Mouse (Mus musculus): ENCODE measurements around the gene Cdc20. TPM values are rescaled to one million over a fixed set of nuclear protein-coding genes. Genes with fewer than 3 reads are reported as not detected.

Cdc20 gene
- polyA plus RNA-seq, 1 experiment from 2014 or later = 47.3 TPM

GRCm38 (mm10) chr4:118409142-118409900 lies 27.8 kb downstream of the Cdc20 start, which contains the start of the genes Szt2 and Med8:
Gene Szt2 (minus strand): TSS chr4:118409273.
Gene Med8 (plus strand): TSS chr4:118409337.
- under 1% methylated on average over 53 of the region's 53 CpGs for WGBS
- ATAC-seq (ENCODE audit: low FRiP score, low TSS enrichment) (peak; percentile 94), DNase-seq (peak; percentile 94)
- Histone ChIP-seq H3K4me1 (ENCODE audit: control insufficient read depth, insufficient read depth, low read length) (peaks cover 15% of the 10 kb centered on the region), H3K27ac (replicated peaks; ENCODE audit: low read depth, low read length) (peak within 1 kb of the TSS; percentile 66), H3K4me2 (ENCODE audit: low read length) (peak within 1 kb of the TSS; percentile 90), H3K4me3 (replicated peaks; ENCODE audit: low read depth, low read length) (peak within 1 kb of the TSS; percentile 90), H3K36me3 (ENCODE audit: control insufficient read depth, insufficient read depth, low read length) (peaks cover 41% of the 10 kb centered on the region), H3K27me3 (ENCODE audit: control insufficient read depth, insufficient read depth, low read length) (no peaks in the 10 kb centered on the region), H3K9ac (replicated peaks; ENCODE audit: low read length) (peak within 1 kb of the TSS; percentile 84), H3K9me3 (ENCODE audit: control insufficient read depth, low read length) (no peaks in the 10 kb centered on the region)

- Histone ChIP-seq H3K4me1 (ENCODE audit: control insufficient read depth, insufficient read depth, low read length) (0 out of 2 replicates have a peak, but pooled peaks cover 2% of the 10 kb centered on the region), H3K27ac (replicated peaks; ENCODE audit: low read depth, low read length) (no peak overlapping the region), H3K4me2 (ENCODE audit: low read length) (no peak overlapping the region), H3K27me3 (ENCODE audit: control insufficient read depth, insufficient read depth, low read length) (no peaks in the 10 kb centered on the region), H3K9me3 (ENCODE audit: control insufficient read depth, low read length) (no peaks in the 10 kb centered on the region), H3K4me3 (replicated peaks; ENCODE audit: low read depth, low read length) (no peak overlapping the region), H3K9ac (replicated peaks; ENCODE audit: low read length) (no peak overlapping the region), H3K36me3 (ENCODE audit: control insufficient read depth, insufficient read depth, low read length) (peaks cover 67% of the 10 kb centered on the region)
- ATAC-seq (ENCODE audit: low FRiP score, low TSS enrichment) (no peak), DNase-seq (no peak)
- WGBS = 96% methylated on average over 12 of the region's 12 CpGs
Measured at GRCm38 (mm10) chr4:118402701-118403100, 34.5 kb downstream of the Cdc20 start.

- Histone ChIP-seq H3K9me3 (ENCODE audit: control insufficient read depth, low read length) (no peaks in the 10 kb centered on the region), H3K36me3 (ENCODE audit: control insufficient read depth, insufficient read depth, low read length) (peaks cover 74% of the 10 kb centered on the region), H3K4me3 (replicated peaks; ENCODE audit: low read depth, low read length) (no peak overlapping the region), H3K27me3 (ENCODE audit: control insufficient read depth, insufficient read depth, low read length) (no peaks in the 10 kb centered on the region), H3K9ac (replicated peaks; ENCODE audit: low read length) (no peak overlapping the region), H3K4me2 (ENCODE audit: low read length) (no peak overlapping the region), H3K4me1 (ENCODE audit: control insufficient read depth, insufficient read depth, low read length) (no peaks in the 10 kb centered on the region), H3K27ac (replicated peaks; ENCODE audit: low read depth, low read length) (no peak overlapping the region)
- WGBS = 96% methylated on average over 5 of the region's 5 CpGs
- no peak for ATAC-seq (ENCODE audit: low FRiP score, low TSS enrichment)
- DNase-seq = no peak
Measured at GRCm38 (mm10) chr4:118401918-118402317, 35.2 kb downstream of the Cdc20 start.

- Histone ChIP-seq H3K36me3 (ENCODE audit: control insufficient read depth, insufficient read depth, low read length) (peaks cover 79% of the 10 kb centered on the region), H3K4me1 (ENCODE audit: control insufficient read depth, insufficient read depth, low read length) (no peaks in the 10 kb centered on the region), H3K4me3 (replicated peaks; ENCODE audit: low read depth, low read length) (no peak overlapping the region), H3K4me2 (ENCODE audit: low read length) (no peak overlapping the region), H3K27me3 (ENCODE audit: control insufficient read depth, insufficient read depth, low read length) (no peaks in the 10 kb centered on the region), H3K27ac (replicated peaks; ENCODE audit: low read depth, low read length) (no peak overlapping the region), H3K9ac (replicated peaks; ENCODE audit: low read length) (no peak overlapping the region), H3K9me3 (ENCODE audit: control insufficient read depth, low read length) (no peaks in the 10 kb centered on the region)
- ATAC-seq (ENCODE audit: low FRiP score, low TSS enrichment) (no peak), DNase-seq (no peak)
- WGBS = 95% methylated on average over 3 of the region's 3 CpGs
Measured at GRCm38 (mm10) chr4:118401421-118401820, 35.7 kb downstream of the Cdc20 start.

GRCm38 (mm10) chr4:118398400-118398799 lies 38.8 kb downstream of the Cdc20 start:
- Histone ChIP-seq H3K27ac (replicated peaks; ENCODE audit: low read depth, low read length) (no peak overlapping the region), H3K4me1 (ENCODE audit: control insufficient read depth, insufficient read depth, low read length) (no peaks in the 10 kb centered on the region), H3K36me3 (ENCODE audit: control insufficient read depth, insufficient read depth, low read length) (peaks cover 99% of the 10 kb centered on the region), H3K9me3 (ENCODE audit: control insufficient read depth, low read length) (no peaks in the 10 kb centered on the region), H3K27me3 (ENCODE audit: control insufficient read depth, insufficient read depth, low read length) (no peaks in the 10 kb centered on the region), H3K4me3 (replicated peaks; ENCODE audit: low read depth, low read length) (no peak overlapping the region), H3K4me2 (ENCODE audit: low read length) (no peak overlapping the region), H3K9ac (replicated peaks; ENCODE audit: low read length) (no peak overlapping the region)
- no peak for DNase-seq
- no peak for ATAC-seq (ENCODE audit: low FRiP score, low TSS enrichment)
- WGBS = 96% methylated on average over 6 of the region's 6 CpGs

- no peaks in the 10 kb centered on the region for H3K9me3 ChIP-seq (ENCODE audit: control insufficient read depth, low read length)
- no peak overlapping the region for H3K27ac ChIP-seq (replicated peaks; ENCODE audit: low read depth, low read length)
- no peaks in the 10 kb centered on the region for H3K4me1 ChIP-seq (ENCODE audit: control insufficient read depth, insufficient read depth, low read length)
- H3K27me3 ChIP-seq (ENCODE audit: control insufficient read depth, insufficient read depth, low read length) = no peaks in the 10 kb centered on the region
- H3K4me3 ChIP-seq (replicated peaks; ENCODE audit: low read depth, low read length) = no peak overlapping the region
- H3K36me3 ChIP-seq (ENCODE audit: control insufficient read depth, insufficient read depth, low read length) = peaks cover 99% of the 10 kb centered on the region
- ATAC-seq (ENCODE audit: low FRiP score, low TSS enrichment) (no peak), DNase-seq (no peak)
- no peak overlapping the region for H3K9ac ChIP-seq (replicated peaks; ENCODE audit: low read length)
- whole genome bisulfite sequencing = 88% methylated on average over 3 of the region's 3 CpGs
- no peak overlapping the region for H3K4me2 ChIP-seq (ENCODE audit: low read length)
Measured at GRCm38 (mm10) chr4:118396433-118396832, 40.7 kb downstream of the Cdc20 start.

- Histone ChIP-seq H3K4me1 (ENCODE audit: control insufficient read depth, insufficient read depth, low read length) (no peaks in the 10 kb centered on the region), H3K4me3 (replicated peaks; ENCODE audit: low read depth, low read length) (no peak overlapping the region), H3K27me3 (ENCODE audit: control insufficient read depth, insufficient read depth, low read length) (no peaks in the 10 kb centered on the region), H3K9me3 (ENCODE audit: control insufficient read depth, low read length) (no peaks in the 10 kb centered on the region), H3K36me3 (ENCODE audit: control insufficient read depth, insufficient read depth, low read length) (peaks cover 99% of the 10 kb centered on the region), H3K27ac (replicated peaks; ENCODE audit: low read depth, low read length) (no peak overlapping the region), H3K9ac (replicated peaks; ENCODE audit: low read length) (no peak overlapping the region), H3K4me2 (ENCODE audit: low read length) (no peak overlapping the region)
- 96% methylated on average over 4 of the region's 4 CpGs for WGBS
- DNase-seq (no peak), ATAC-seq (ENCODE audit: low FRiP score, low TSS enrichment) (no peak)
Measured at GRCm38 (mm10) chr4:118395289-118395688, 41.9 kb downstream of the Cdc20 start.

GRCm38 (mm10) chr4:118394505-118394904 lies 42.6 kb downstream of the Cdc20 start:
- WGBS = 96% methylated on average over 6 of the region's 6 CpGs
- Histone ChIP-seq H3K4me2 (ENCODE audit: low read length) (no peak overlapping the region), H3K9me3 (ENCODE audit: control insufficient read depth, low read length) (no peaks in the 10 kb centered on the region), H3K9ac (replicated peaks; ENCODE audit: low read length) (no peak overlapping the region), H3K27ac (replicated peaks; ENCODE audit: low read depth, low read length) (no peak overlapping the region), H3K27me3 (ENCODE audit: control insufficient read depth, insufficient read depth, low read length) (no peaks in the 10 kb centered on the region), H3K4me1 (ENCODE audit: control insufficient read depth, insufficient read depth, low read length) (no peaks in the 10 kb centered on the region), H3K4me3 (replicated peaks; ENCODE audit: low read depth, low read length) (no peak overlapping the region), H3K36me3 (ENCODE audit: control insufficient read depth, insufficient read depth, low read length) (peaks cover 99% of the 10 kb centered on the region)
- ATAC-seq (ENCODE audit: low FRiP score, low TSS enrichment) (no peak), DNase-seq (no peak)

- Histone ChIP-seq H3K4me1 (ENCODE audit: control insufficient read depth, insufficient read depth, low read length) (no peaks in the 10 kb centered on the region), H3K4me3 (replicated peaks; ENCODE audit: low read depth, low read length) (no peak overlapping the region), H3K9ac (replicated peaks; ENCODE audit: low read length) (no peak overlapping the region), H3K9me3 (ENCODE audit: control insufficient read depth, low read length) (no peaks in the 10 kb centered on the region), H3K4me2 (ENCODE audit: low read length) (no peak overlapping the region), H3K36me3 (ENCODE audit: control insufficient read depth, insufficient read depth, low read length) (peaks cover 99% of the 10 kb centered on the region), H3K27me3 (ENCODE audit: control insufficient read depth, insufficient read depth, low read length) (no peaks in the 10 kb centered on the region), H3K27ac (replicated peaks; ENCODE audit: low read depth, low read length) (no peak overlapping the region)
- DNase-seq (no peak), ATAC-seq (ENCODE audit: low FRiP score, low TSS enrichment) (no peak)
- WGBS = 94% methylated on average over 11 of the region's 11 CpGs
Measured at GRCm38 (mm10) chr4:118390146-118390545, 47.0 kb downstream of the Cdc20 start.
